Mouse (Mus musculus): ENCODE data around the gene Pnpla7.
"Not testable (repeated sequence)": the region's sequence is repeated elsewhere in the genome, so short reads cannot be mapped to it uniquely, and the experiment has no call there.

- not testable (repeated sequence) for TF ChIP-seq E2F4 (IDR thresholded peaks at IDR 0.05; ENCODE audit: insufficient read depth); POLR2A (IDR thresholded peaks at IDR 0.05; ENCODE audit: insufficient read length, low read depth); POLR2AphosphoS2 (IDR thresholded peaks at IDR 0.05; ENCODE audit: insufficient read length, low read depth); USF1 (IDR thresholded peaks at IDR 0.05; ENCODE audit: low read depth); TCF12 (IDR thresholded peaks at IDR 0.05; ENCODE audit: insufficient read depth, poor library complexity, severe bottlenecking); CEBPB (IDR thresholded peaks at IDR 0.05; ENCODE audit: insufficient read depth, poor library complexity, severe bottlenecking); MYOG (IDR thresholded peaks at IDR 0.05; ENCODE audit: control insufficient read depth in 1 of 3, insufficient read depth in 1 of 3, insufficient read length in 2 of 3, low read depth in 2 of 3); MAX (IDR thresholded peaks at IDR 0.05; ENCODE audit: low read depth); REST (IDR thresholded peaks at IDR 0.05; ENCODE audit: insufficient read depth, insufficient read length); MYOD1 (IDR thresholded peaks at IDR 0.05; ENCODE audit: control insufficient read depth in 1 of 3, insufficient read length in 2 of 3, low read depth in 2 of 3); SRF (IDR thresholded peaks at IDR 0.05; ENCODE audit: control insufficient read depth, insufficient read length, low read depth); TCF3 (IDR thresholded peaks at IDR 0.05; ENCODE audit: insufficient read length, low read depth)
These were observed 1.4 kb upstream of the Pnpla7 start for GRCm38 (mm10) chr2:24974452-24974851.

Data from myocyte (in vitro differentiated cells).